Mouse (Mus musculus): Measurements from ENCODE around the gene Tbcd.
"Not testable (repeated sequence)": the region's sequence is repeated elsewhere in the genome, so short reads cannot be mapped to it uniquely, and the experiment has no call there.

Gene Tbcd

DNA sequence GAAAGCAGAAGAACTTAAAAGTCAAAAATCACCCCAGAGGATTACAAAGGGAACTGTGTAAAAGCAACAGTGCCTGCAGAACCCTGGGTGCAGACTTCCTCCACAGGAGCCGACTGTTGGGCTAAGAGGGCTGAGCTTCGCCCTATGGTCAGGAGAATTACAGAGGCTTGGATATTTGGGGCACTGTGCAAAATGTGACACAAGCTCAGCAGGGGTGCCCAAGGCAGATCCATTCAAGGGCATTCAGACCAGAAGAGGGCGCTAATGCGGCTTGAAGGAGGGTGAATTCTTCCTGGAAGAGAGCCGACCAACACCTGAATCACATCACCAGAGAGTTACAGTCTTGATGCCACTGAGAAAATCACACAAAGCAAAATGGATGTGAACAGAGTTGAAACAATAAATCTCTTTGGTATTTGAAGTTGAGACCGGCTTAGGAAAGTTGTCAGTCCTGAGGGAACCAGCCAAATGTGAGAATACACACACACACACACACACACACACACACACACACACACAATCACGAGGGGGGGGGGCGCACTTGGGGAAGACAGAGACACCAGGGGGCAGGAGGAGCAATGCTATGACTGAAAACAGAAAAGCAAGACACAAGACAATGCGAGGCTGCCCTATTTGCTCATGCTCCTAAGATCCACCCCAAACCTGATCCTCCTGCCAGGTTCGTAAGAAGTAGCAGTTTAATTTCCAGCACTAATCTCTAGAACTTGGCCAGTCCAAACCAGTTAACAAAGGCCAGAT, 201.0 kb downstream of the Tbcd start:
- DNase-seq (ENCODE audit: low spot score in 2 of 2) = peak in 1 of 2 experiments; percentile 73

DNA sequence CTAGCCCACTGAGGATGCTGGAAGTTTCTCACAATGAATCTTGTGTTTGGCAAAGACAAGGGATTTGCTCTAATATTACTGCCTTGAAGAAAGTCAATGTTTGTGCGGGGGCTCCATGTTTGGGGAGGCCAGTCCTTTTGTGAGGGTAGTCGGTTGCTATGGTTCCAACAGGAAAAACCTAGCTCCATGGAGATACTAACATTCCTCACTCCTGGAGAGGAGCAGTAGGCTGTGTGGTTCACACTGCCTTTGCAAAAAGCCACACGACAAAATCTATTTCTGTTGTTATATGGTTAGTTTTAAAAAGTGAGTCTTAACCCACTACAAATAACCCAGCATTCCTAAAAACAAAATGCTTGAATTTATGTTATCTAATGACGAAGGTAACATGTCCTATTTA, 201.9 kb downstream of the Tbcd start:
- DNase-seq (ENCODE audit: low spot score in 2 of 2) = no peak

GRCm38 (mm10) chr11:121654406-121654945, 202.7 kb downstream of the Tbcd start:
- DNase-seq (ENCODE audit: low spot score in 2 of 2) = no peak

DNA sequence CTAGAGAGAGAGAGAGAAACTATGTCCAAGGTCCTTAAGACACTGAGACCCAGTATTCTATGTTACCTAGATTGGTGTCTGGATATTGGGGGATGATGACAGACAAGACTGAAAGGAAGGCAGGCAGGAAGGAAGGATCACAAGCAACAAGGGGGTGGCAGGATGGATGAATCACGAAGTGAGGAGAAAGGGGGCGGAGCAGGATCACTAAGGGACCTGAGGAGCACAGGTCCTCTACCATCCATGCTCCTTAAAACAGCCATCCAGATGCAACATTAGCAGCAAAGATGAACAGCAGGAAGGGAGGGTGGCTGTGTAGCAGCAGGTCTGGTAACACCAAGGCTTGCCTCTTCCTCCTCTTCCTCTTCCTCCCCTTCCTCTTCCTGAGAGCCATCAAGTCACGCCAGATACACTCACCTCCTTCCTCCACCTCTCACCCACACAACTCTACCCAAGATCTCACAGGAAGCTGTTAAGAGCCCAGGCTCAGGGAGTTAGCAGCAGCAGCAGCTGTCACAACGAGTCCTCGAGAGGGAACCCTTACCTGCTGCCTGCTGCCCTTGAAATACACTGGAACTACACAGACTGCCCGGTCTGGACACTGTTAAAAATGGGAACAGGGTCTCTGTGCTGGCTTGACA, 203.5 kb downstream of the Tbcd start:
- DNase-seq (ENCODE audit: low spot score in 2 of 2) = no peak

GRCm38 (mm10) chr11:121655807-121656511, 204.2 kb downstream of the Tbcd start:
- no peak for DNase-seq (ENCODE audit: low spot score in 2 of 2)

DNA sequence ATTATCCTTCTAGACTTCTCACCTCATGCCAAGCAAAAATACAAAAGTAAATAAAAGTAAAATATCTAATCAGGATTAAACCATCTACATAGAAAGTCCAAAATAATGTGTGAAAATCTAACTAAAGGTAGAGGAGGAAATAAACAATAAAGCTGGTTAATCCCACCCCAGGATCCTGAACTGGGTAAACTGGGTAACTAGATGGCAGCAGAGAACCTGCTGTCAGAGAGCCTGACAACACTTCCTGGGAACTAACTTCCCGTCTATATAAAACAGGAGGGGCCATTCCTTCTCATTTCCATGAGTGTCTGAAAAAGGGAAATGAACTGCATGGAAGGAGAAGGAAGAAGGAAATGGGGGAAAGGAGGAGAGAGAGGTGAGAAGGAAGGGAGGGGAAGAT, 206.4 kb downstream of the Tbcd start:
- no peak for DNase-seq (ENCODE audit: low spot score in 2 of 2)

DNA sequence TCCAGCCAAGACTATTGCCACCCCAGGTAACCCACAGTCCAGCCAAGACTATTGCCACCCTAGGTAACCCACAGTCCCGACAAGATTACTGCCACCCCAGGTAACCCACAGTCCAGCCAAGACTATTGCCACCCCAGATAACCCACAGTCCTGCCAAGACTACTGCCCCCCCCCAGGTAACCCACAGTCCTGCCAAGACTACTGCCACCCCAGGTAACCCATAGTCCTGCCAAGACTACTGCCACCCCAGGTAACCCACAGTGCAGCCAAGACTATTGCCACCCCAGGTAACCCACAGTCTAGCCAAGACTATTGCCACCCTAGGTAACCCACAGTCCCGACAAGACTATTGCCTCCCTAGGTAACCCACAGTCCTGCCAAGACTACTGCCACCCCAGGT, 208.9 kb downstream of the Tbcd start:
- DNase-seq (ENCODE audit: low spot score in 2 of 2) = not testable (repeated sequence)

DNA sequence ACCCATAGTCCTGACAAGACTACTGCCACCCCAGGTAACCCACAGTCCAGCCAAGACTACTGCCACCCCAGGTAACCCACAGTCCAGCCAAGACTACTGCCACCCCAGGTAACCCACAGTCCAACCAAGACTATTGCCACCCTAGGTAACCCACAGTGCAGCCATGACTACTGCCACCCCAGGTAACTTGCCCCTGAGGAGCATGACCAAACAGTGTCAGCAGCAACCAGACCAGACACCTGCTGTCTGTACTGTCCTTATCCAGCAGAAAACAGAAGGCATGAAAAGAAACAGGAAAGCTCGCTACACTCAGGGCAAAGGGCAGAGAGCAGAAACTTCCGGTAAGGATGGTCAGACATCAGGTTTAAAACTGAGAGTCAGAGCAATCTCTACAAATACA, 209.4 kb downstream of the Tbcd start:
- DNase-seq (ENCODE audit: low spot score in 2 of 2) = no peak

Data from urinary bladder, postnatal 4 days (tissue).